Mouse (Mus musculus): ENCODE data around the gene Fam166b.

Gene Fam166b

DNA sequence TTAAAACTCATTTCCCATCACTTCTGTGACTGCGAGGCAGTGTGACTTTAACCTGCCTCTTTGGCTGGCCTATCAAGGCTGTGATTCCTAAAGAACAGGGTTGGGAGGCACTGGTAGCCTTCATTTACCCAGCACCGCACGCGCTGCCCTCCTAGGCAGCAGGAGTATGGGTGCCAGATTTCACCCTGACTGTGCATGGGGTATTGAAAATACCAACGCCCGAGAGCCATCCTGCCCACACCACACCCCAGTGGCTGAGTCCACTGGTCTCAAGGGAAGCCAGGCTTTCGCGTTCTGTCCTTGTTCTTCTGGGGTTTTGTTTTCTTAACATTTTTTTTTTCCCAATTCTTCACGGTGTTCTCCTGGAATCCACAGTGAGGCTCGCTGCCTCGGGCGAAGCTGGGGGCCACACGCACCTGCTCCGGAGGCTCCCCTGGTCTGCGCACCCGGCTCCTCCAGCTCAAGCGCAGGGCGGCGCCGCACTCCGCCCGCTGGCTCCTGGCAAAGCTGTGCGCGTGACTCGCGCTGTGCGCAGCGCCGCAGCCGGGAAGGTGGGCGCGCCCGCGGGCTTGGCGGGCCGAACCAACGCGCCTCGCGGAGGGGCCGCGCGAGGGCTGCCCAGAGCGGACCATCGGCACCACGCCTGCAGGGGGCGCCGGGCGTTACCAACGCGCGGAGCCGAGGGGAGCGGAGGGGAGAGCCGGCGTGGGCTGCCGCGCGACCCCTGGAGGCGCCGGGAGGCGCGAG is 47.4 kb downstream of the Fam166b start, which contains the start of gene Rusc2:
TSS of gene Rusc2 (plus strand) at position 572 of the 747 bp plus-strand sequence.
- no peak for DNase-seq (ENCODE audit: extremely low read depth, low read depth)

DNA sequence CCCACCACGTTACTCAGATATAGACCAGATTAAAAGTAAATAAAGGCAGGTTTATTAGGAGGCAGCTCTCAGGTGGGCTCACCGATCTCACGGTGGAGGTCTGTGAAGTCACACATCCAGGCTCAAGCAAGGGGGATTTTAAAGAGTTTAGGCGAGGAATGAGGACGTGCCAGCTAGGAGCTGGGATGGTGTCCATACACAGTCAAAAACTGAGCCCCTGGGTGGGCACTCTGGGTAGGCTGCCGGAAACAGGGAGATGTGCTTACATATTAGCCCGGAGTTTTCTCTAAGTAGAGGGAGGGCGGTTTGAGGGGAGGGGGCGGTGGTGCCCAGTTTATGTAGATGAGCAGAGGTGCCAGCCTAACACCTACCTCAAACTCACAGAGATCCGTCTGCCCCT is 48.0 kb downstream of the Fam166b start:
- no peak for DNase-seq (ENCODE audit: extremely low read depth, low read depth)

GRCm38 (mm10) chr4:43379601-43380000 is 49.3 kb downstream of the Fam166b start:
- no peak for DNase-seq (ENCODE audit: extremely low read depth, low read depth)
